Mouse (Mus musculus) inflammation-experienced regulatory T-cells, adult 6 months (primary cell): Measurements from ENCODE around the gene Ypel4. TPM values are rescaled to one million over a fixed set of nuclear protein-coding genes. Genes with fewer than 3 reads are reported as not detected.
A peak's percentile ranks its signal among the peaks of the same experiment; 100 is the strongest.

Experiments
- ATAC-seq: one replicate; pipeline ENCODE4 v1.8.0; 2017
- polyA plus RNA-seq, 3 experiments: library from polyadenylated mRNA; unstranded; fragments of 100-300 nt; shearing (Covaris generic); gene quantifications; one replicate each; pipeline ENCODE4 v1.2.1; 2017

Gene Ypel4
- polyA plus RNA-seq: 1 to 10 TPM; 1.2 to 3.2 (median 2.2) TPM

DNA sequence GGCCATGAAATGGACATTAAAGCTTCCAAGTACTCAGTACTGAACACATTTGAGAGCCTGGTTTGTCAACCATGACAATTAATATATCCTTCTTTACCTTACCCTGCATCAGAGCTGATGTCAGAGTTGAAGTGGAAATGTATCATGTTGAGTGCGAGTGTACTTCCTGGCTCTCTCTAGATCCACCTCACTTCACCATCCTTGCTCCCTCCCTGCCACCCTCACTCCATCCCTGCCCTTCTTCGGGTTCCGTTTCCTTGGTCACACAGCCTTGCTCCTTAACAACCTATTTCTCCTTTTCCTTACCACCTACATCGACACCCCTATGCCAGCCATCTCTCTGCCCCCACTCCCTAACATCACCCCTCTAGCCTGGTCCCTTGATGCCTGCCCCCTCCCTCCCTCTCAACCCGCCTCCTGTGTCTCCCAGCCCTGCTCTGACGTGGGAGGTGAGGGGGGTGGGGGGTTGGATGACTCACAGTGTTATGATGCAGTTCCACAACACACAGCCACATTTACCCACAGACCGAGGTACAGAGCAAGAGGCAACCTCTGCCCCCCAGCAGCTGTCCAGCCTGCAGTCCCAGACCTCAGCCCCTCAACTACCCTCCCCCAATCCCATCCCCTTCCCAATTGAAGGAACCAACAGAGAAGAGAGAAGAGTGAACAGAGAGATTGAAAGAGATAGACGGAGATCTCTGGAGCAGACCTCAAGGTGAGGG, at the start of gene Ypel4:
Ypel4 (plus strand) TSS at position 480 of the 722 bp plus-strand sequence.
- peak; percentile 84 for ATAC-seq

DNA sequence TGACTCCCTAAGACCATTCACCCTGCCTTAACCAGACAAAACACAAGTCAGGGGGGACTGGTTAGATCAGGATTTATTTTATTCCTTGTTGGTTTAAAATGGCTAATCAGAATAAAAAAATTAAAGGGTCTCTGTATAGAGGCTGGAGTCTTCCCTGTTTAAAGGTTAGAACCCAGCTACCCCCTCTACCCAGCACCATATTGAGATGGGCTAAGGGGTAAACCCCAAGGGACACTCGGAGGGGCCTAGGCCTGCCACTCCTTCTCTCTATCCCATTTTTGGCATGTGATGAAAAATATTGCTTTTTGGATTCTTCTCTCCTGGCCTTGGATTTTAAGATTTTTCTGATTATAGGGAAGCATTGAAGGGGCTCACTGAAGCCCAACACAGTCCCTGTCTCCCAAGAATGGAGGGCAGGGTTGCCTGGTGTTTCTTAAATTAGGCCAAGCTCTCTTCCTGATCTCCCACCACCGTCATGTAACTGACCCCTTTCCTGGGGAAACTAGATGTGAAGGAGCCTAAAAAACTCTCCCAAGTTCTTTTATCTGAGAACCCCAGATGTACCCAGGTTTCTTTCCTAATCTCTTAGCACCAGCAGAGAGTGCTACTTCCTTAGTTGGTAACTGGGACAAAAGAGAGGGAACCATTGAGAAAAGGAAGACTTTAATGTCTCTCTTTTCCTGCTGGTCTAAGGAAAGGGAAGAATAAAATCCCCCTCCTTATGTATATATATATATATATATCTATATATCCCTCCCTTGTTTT, 45.6 kb upstream of the Ypel4 start:
- ATAC-seq: no peak

DNA sequence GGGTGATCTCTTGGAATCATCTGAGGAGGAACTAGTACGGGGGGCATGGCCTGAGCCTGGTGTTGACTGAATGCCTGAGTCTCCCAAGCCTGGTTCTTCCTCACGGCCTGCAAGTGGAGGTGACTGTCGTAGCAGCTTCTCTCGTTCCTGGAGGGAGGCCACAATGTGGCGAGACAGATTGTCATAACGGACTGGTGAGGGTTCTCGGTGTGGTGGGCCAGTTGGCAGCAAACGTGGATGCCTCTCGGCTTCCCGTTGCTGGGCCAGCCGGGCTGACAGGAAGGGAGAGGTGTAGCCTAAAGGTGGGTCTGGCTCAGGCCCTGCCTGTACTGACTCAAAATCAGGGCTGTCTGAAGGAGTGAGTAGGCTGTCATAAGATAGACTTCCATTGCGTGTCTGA, 43.8 kb upstream of the Ypel4 start:
- ATAC-seq: no peak

DNA sequence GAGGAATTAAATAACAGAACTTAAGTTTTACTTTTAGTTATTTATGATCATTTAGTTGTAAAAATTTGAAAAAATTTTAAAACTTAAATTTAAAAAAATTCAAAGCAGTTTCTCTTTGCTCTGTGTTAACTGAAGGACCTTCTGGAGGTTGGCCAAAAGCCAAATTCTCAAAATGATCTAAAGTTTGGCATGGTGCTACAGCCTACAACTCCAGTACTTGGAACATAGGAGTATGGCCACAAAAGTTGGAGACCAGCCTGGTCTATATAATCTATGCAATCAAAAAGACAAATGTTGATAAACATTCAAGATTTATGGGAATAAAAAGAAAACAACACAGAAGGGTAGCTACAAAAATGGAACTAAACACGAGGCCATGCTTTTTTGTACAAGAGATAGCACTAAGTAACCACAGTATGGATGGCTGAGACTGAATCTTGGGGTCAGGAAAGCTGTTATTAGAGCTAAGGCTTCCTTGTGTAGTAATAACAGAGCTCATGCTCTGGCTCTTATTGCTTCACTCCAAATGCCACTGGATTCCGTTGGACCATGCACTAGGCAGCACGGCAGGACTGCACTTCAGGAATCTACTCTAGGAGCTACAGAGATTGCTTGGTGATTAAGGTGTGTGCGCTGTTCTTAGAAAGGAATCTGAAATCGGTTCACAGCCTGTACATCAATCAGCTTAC, 38.7 kb upstream of the Ypel4 start:
- ATAC-seq: no peak

DNA sequence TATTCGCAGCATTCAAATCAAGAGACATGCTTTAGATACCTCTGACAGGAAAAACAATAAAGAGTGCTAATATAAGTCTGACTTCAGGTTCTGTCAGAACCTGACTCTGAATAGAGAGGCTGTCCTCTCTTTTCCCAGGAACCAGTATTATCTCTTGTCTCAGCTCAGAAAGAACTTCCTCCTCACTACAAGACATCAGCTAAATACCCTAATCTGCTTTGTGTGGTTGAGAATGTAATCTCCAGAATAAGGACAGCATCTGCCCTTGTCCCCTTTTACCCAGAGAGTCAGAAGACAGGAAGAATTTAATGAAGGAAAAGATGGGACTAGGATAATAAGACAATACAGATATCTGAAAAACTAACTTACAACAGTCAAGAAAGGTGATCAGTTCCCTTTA, 30.4 kb upstream of the Ypel4 start:
- ATAC-seq: no peak

DNA sequence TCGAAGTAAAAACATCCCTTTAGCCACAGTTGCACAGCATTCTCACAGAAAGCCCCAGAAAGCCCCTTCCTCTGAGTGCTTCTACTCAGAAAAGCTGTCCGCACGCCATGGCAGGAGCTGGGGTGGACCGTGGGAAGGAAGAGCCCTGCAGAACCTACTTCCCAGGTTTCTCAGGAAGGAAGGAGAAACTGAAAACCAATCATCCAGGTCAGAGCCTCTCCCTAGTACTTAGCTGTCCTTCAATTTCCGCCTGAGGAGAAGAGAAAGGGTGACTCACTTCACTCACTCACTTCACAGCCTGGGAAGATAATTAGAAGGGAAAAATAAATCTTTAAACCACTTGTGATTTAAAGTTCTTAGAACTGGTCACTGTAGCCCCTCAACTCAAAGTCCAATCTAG, 29.5 kb upstream of the Ypel4 start:
- no peak for ATAC-seq

DNA sequence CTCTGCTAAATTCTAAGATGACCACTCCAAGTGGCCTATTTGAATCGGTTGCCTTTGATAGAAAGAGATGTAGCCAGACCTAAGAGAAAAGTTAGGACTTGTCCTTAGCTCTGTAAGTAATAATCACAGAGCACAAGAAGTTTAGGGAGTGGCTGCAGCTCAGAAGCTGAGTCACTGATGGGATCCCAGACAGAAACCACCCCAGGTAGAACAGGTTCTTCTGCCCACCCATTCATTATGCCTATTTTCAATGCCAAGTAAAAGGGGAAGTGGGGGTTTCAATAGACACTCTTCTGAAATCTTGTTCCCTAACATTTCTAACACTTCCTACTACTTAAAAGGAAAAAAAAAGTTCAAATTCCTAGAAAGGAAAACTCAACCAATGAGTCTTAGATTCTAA, 28.6 kb upstream of the Ypel4 start:
- no peak for ATAC-seq

DNA sequence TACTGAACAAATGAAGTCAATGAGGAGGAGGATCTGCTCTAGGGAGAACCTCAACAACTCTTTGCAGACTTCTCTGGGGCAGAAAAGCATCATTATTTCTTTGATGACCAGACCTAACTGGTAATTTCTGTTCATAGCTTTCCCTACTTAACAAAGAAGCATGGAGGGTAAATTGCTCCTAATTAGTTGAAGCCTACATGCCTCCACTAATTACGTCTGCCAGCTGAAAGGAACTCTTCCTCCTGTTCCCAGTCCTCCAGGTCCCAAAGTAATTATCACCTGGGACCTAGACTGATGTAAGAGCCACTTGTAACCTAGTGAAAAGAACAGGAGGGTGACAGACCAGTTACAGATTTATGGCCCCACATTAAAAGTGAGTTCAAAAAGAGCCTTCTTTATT, 26.3 kb upstream of the Ypel4 start:
- ATAC-seq: no peak

DNA sequence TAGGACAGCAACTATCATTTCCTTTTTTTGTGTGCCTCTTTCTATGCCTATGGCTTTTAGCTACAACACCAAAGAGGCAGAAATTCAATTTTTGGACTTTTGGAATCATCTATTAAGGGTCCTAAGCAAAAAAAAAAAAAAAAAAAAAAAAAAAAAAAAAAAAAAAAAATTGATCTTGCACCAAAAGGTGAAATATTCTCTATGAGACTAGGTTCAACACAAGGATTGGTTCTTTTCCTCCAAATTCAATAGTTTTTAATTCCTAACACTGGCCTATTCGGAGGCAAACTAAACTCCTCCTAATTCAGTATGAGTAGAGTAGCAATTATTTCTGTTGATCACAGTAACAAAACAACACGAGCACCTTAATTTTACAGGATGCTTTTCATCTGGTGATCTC, 22.0 kb upstream of the Ypel4 start:
- no peak for ATAC-seq

DNA sequence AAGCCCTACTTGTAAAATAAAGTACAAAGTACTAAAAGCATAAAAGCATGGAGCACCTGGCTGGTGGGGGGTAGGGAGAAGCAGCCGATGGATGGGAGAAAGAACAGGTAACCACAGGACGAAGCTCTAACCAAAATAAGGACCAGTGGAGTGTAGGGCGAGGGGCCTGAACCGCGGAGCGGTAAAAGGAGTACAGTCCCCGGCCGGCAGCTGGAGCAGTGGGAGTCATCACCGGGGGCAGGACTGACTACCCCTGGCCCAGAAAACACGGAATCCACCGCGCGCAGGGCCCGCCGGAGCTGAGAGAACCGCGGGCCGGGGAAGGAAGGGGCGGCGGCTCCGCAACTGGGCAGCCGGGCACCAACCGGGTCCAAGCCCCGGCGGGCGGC, 19.4 kb upstream of the Ypel4 start:
- ATAC-seq: no peak

DNA sequence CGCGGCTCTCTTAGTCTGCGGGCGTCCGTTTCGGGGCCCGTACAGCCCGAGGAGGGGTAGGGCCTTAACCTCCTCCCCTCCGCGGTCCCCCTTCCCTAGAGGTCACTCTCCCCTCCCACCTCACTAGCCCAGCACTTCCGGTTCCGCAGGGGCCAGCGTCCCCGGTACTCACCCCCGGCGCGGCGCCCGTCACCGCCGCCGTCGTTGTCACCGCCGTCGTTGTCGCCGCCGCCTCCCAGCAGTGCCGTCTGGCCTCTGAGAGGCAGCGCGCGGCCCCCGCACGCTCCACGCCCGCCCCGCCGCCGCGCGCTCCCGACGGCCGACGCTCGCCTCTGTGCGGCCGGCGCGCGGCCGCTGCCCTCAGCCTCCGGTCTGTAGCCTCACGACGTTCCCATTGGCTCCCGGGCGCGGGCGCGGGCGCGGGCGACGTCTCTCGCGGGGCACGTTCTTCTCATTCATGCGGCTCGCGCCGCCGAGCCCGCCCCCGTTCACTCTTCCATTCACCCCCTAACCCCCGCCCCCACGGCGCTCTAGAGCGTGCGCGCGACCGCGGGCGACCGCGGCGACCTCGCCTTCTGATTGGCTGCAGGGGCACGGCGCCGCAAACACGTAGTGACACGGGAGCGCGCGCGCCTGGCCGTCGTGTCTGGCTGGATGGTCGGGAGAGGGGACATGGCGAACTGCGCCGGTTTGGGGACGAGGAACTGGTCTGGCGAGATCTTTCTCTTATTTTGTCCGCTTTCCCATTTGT, 18.9 kb upstream of the Ypel4 start, which contains the start of gene Zdhhc5:
Zdhhc5 (minus strand) TSS at position 370 of the 751 bp plus-strand sequence.
- peak; percentile 68 for ATAC-seq

DNA sequence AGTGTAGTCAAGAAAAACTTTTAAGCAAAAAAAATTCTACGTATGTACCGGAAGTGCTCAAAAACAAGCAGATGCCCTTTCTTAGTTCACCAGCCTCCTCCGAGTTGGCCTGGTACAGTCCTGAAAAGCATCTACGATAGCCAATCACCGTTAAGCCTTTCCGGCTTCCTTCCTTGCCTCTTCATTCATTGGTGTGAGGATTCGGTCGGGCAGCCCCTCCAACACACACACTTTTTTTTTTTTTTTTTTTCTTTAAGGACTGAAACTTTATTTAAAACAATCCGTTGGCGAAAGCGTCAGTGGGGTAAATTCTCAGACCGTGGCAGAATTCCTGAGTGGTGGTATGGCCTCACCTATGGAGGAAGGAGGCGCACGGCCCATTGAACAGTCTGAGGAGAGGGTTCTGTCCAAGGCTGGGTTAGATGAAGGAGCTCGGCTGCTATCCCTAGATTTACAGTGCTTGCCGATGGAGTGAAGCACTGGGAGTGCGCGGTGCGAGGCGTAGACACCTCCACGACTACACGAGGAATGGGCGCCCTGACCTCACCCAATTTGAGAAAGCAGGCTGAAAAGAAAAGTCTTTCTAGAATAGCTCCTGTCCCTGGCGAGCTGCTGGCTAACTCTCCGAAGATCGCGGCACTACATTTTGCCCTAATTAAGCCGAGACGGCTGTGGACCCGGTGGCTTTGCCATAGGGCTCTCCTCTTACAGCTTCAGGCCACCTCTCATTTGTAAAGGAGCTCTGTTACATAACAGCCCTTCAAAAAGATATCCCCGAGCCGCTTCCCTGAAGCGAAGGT, 18.1 kb upstream of the Ypel4 start:
- ATAC-seq: peak; percentile 88

DNA sequence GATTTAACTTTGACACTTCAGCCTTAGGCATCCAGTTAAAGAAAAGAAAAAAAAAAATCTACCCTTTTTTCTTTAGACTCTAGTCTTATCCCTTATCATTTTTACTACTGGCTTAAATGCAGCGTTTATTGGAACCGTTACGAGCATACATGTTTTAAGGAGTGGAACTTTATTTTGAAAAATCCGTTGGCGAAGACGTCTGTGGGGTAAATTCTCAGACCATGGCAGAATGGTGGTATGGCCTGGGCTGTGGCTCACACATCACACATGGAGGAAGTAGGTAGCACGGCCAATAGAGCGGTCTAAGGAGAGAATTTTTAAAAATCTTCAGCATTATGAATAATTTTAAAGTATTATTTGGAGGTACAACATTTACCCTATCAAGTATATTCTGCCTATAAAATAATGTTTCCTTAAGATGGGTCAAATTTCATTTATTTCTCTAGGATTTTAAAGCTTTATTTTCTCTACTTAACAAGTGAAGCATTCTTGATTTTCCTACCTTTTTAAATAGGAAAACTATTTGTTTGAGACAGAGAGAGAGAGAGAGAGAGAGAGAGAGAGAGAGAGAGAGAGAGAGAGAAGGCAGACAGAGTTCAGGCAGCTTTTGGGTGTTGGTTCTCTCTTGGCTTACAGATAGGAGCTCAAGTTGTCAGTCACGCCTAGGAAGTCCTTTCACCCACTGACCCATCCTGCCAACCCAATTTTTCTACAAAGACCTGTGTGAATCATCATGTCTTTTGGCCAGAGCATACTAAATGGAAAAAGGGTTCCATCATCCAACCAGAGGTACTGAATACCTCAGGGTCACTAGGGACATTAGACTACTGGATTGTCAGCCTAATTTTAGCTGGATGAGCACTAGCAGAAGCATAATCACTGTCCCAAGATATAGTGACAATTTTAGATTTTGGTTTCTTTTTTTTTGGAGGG, 17.2 kb upstream of the Ypel4 start:
- ATAC-seq: no peak

DNA sequence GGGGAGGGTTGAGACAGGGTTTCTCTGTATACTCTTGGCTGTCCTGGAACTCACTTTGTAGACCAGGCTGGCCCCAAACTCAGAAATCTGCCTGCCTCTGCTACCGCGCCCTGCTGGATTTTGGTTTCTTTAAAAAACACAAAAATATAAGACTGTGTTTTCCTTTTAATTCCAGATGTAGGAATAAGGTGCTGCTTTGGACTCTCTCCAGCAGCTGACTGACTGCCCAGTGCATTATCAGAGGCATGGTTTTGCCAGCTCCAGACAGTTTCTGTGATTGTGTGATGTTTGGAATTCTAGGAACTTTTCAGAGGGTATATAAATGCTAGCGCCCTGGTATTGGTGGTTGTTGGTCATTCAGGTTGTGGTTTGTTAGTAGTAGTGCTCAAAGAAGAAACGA, 16.5 kb upstream of the Ypel4 start:
- no peak for ATAC-seq

DNA sequence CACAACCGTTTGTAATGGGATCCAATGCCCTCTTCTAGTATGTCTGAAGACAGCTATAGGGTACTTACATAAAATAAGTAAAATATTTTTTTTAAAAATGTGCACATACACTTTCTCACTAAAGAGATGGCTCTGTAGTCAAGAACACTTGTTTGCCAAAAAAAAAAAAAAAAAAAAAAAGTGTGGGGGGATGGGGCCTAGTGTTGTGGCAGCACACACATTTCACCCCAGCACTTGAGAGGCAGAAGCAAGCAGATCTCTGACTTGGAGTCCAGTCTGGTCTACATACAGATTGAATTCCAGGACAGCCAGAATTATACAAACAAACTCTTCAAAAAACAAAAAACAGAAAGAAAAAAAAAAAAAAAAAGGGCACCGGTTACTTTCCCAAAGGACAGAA, 13.1 kb upstream of the Ypel4 start:
- no peak for ATAC-seq

DNA sequence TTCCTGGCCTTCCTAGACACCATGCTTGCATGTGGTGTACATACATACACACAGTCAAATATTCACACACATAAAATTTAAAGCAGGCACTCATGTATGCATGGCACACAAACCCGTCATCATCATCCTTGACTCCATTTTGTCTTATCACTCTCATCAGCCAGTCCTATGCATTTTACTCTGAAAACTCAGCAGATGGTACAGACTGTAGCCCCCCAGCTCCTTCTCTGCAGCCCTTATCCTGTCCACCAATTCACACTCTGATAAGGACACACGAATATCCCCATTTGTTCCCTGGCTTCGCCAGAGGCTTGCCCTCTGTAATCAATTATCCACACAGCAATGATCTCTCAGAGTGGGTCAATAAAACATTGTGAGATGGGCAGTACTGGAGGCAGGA, 12.7 kb upstream of the Ypel4 start:
- no peak for ATAC-seq

DNA sequence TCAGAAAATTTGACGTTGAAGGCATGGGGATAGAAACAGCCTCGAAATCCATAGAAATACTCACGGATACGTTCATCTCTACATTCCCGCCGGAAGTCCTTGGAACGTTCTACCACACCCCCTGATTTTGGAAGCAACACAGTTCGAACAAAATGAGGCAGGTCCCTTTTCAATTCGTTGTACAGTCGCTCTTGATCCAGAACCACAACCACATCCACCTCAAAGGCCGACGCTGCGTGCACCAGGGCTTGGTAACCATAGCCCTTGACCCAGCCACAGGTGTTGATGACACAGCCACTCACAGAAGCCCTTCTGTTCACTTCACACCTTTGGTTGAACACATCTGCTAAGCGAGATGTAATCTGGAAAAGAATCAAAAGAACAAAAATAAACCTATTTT, 10.0 kb upstream of the Ypel4 start:
- ATAC-seq: no peak

DNA sequence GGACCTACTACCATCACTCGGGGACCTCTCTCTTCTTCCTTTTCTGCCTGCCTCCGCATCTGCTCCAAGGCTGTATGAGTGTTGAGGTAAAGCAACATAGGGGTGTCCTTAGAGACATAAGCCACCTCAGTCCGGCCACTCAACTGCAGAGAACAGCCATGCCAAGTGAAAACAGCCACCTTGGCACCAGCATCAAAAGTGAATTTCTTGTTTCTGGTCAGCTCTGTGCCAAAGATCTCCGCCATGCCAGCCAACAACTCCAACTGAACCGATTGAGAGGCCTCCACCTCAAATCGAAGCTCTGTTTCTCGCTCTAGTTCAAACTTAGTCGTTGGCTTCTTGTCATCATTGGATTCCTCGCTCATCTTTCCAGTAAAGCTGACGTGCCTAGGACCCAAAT, 8.1 kb upstream of the Ypel4 start:
- no peak for ATAC-seq

DNA sequence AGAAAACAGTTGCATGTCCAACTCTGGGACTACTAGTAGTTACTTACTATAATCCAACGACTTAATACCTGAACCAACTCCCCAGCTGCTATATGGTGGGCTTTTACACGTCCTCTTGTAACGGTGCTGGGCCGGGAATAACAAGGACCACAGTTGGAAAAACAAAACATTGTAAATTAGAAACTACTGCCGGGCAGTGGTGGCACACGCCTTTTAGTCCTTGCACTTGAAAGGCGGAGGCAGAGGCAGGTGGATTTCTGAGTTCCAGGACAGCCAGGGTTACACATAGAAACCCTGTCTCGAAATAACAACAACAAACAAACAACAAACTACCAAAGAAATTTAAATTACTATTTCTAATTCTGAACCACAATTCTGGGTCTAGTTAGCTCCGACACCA, 7.1 kb upstream of the Ypel4 start:
- no peak for ATAC-seq

DNA sequence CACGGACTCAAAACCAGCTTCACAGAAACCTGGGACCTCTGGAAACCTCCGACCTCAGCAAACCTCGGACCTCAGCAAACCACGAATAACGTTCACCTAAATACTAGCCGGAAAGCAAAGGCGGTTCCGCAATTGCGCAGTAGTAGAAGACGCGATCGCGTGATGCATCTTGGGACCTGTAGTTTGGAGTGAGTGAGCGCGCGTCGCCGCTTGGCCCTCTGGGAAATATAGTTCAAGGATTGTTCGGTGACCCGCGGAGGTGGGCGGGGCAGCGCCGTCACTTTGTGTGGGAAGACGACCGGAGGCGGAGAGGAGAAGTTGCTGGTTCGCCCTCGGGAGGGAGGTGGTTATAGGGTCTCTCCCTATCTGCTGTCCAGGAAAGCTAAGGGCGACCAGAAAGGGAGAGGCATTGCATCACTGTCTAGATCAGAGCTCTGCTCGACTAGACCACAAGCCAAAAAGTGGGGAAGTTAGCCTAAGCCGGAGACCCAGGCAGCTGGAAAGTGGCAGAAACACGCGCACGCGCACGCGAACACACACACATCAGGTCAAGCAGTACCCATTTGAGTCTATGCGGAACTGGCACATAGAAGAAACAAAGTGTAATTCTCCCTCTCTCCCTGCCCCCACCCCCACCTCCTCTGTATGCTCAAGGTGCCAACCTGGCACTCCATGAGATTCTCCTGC, 6.5 kb upstream of the Ypel4 start, which contains the start of gene Clp1:
Clp1 (minus strand) TSS at position 179 of the 687 bp plus-strand sequence.
- peak; percentile 98 for ATAC-seq
